Mouse (Mus musculus): ENCODE results near the gene Spag9. TPM values are rescaled to one million over a fixed set of nuclear protein-coding genes. Genes with fewer than 3 reads are reported as not detected.

The Spag9 gene
- polyA plus RNA-seq, 1 experiment from 2014 or later: 63.4 TPM

GRCm38 (mm10) chr11:94143336-94143735, 147.4 kb downstream of the Spag9 start:
- no peak overlapping the region for H3K9ac ChIP-seq (replicated peaks; ENCODE audit: low read depth, low read length)
- no peak overlapping the region for H3K4me3 ChIP-seq (ENCODE audit: low read depth, low read length)
- H3K4me2 ChIP-seq (replicated peaks; ENCODE audit: low read depth, low read length): no peak overlapping the region
- H3K9me3 ChIP-seq (ENCODE audit: control insufficient read depth, low read depth, low read length): no peaks in the 10 kb centered on the region
- ATAC-seq (ENCODE audit: insufficient number of reproducible peaks, insufficient read depth, low FRiP score, low read depth): no peak
- no peak overlapping the region for H3K27ac ChIP-seq (ENCODE audit: low read length)
- 46% methylated on average over 2 of the region's 2 CpGs for WGBS
- H3K4me1 ChIP-seq (ENCODE audit: control insufficient read depth, insufficient read depth, low read length): peaks cover 4% of the 10 kb centered on the region; the same call in 1 of the 2 replicates
- H3K36me3 ChIP-seq (ENCODE audit: control insufficient read depth, insufficient read depth, low read length): no peaks in the 10 kb centered on the region
- no peaks in the 10 kb centered on the region for H3K27me3 ChIP-seq (ENCODE audit: control insufficient read depth, insufficient read depth, low read length)

- ATAC-seq (ENCODE audit: insufficient number of reproducible peaks, insufficient read depth, low FRiP score, low read depth): peak; percentile 77
- WGBS: 52% methylated on average over 11 of the region's 11 CpGs
- peak overlapping the region; percentile 34; the same call in 1 of the 2 replicates for H3K27ac ChIP-seq (ENCODE audit: low read length)
Observed at GRCm38 (mm10) chr11:94144771-94145539, 149.1 kb downstream of the Spag9 start.

GRCm38 (mm10) chr11:94146049-94146605, 150.2 kb downstream of the Spag9 start:
- no peaks in the 10 kb centered on the region for H3K9me3 ChIP-seq (ENCODE audit: control insufficient read depth, low read depth, low read length)
- ATAC-seq (ENCODE audit: insufficient number of reproducible peaks, insufficient read depth, low FRiP score, low read depth): no peak
- H3K4me2 ChIP-seq (replicated peaks; ENCODE audit: low read depth, low read length): no peak overlapping the region
- WGBS: 90% methylated on average over 14 of the region's 14 CpGs
- no peaks in the 10 kb centered on the region for H3K27me3 ChIP-seq (ENCODE audit: control insufficient read depth, insufficient read depth, low read length)
- no peak overlapping the region for H3K4me3 ChIP-seq (ENCODE audit: low read depth, low read length)
- no peak overlapping the region for H3K27ac ChIP-seq (ENCODE audit: low read length)
- no peaks in the 10 kb centered on the region for H3K36me3 ChIP-seq (ENCODE audit: control insufficient read depth, insufficient read depth, low read length)
- no peak overlapping the region for H3K9ac ChIP-seq (replicated peaks; ENCODE audit: low read depth, low read length)
- H3K4me1 ChIP-seq (ENCODE audit: control insufficient read depth, insufficient read depth, low read length): peaks cover 8% of the 10 kb centered on the region; the same call in 1 of the 2 replicates

More at GRCm38 (mm10) chr11:94144771-94145539, 149.1 kb downstream of the Spag9 start:
- H3K9ac ChIP-seq (replicated peaks; ENCODE audit: low read depth, low read length): no peak overlapping the region
- H3K4me1 ChIP-seq (ENCODE audit: control insufficient read depth, insufficient read depth, low read length): no peaks in the 10 kb centered on the region; the same call in 1 of the 2 replicates
- no peaks in the 10 kb centered on the region for H3K36me3 ChIP-seq (ENCODE audit: control insufficient read depth, insufficient read depth, low read length)
- no peak overlapping the region for H3K4me3 ChIP-seq (ENCODE audit: low read depth, low read length)
- no peaks in the 10 kb centered on the region for H3K9me3 ChIP-seq (ENCODE audit: control insufficient read depth, low read depth, low read length)
- no peaks in the 10 kb centered on the region for H3K27me3 ChIP-seq (ENCODE audit: control insufficient read depth, insufficient read depth, low read length)
- H3K4me2 ChIP-seq (replicated peaks; ENCODE audit: low read depth, low read length): no peak overlapping the region

GRCm38 (mm10) chr11:94146733-94147485, 151.0 kb downstream of the Spag9 start:
- whole genome bisulfite sequencing: 77% methylated on average over 11 of the region's 11 CpGs
- Histone ChIP-seq H3K36me3 (ENCODE audit: control insufficient read depth, insufficient read depth, low read length) (no peaks in the 10 kb centered on the region), H3K4me1 (ENCODE audit: control insufficient read depth, insufficient read depth, low read length) (peaks cover 8% of the 10 kb centered on the region; the same call in 1 of the 2 replicates), H3K27me3 (ENCODE audit: control insufficient read depth, insufficient read depth, low read length) (no peaks in the 10 kb centered on the region), H3K27ac (ENCODE audit: low read length) (no peak overlapping the region), H3K9ac (replicated peaks; ENCODE audit: low read depth, low read length) (no peak overlapping the region), H3K4me2 (replicated peaks; ENCODE audit: low read depth, low read length) (no peak overlapping the region), H3K9me3 (ENCODE audit: control insufficient read depth, low read depth, low read length) (no peaks in the 10 kb centered on the region), H3K4me3 (ENCODE audit: low read depth, low read length) (no peak overlapping the region)
- ATAC-seq (ENCODE audit: insufficient number of reproducible peaks, insufficient read depth, low FRiP score, low read depth): no peak

GRCm38 (mm10) chr11:94148105-94148696, 152.3 kb downstream of the Spag9 start:
- WGBS: 59% methylated on average over 12 of the region's 12 CpGs
- no peak overlapping the region for H3K4me3 ChIP-seq (ENCODE audit: low read depth, low read length)
- peaks cover 8% of the 10 kb centered on the region; the same call in 1 of the 2 replicates for H3K4me1 ChIP-seq (ENCODE audit: control insufficient read depth, insufficient read depth, low read length)
- ATAC-seq (ENCODE audit: insufficient number of reproducible peaks, insufficient read depth, low FRiP score, low read depth): no peak
- H3K9me3 ChIP-seq (ENCODE audit: control insufficient read depth, low read depth, low read length): no peaks in the 10 kb centered on the region
- no peaks in the 10 kb centered on the region for H3K27me3 ChIP-seq (ENCODE audit: control insufficient read depth, insufficient read depth, low read length)
- no peaks in the 10 kb centered on the region for H3K36me3 ChIP-seq (ENCODE audit: control insufficient read depth, insufficient read depth, low read length)
- no peak overlapping the region for H3K9ac ChIP-seq (replicated peaks; ENCODE audit: low read depth, low read length)
- H3K27ac ChIP-seq (ENCODE audit: low read length): no peak overlapping the region
- H3K4me2 ChIP-seq (replicated peaks; ENCODE audit: low read depth, low read length): no peak overlapping the region

- Histone ChIP-seq H3K9me3 (ENCODE audit: control insufficient read depth, low read depth, low read length) (no peaks in the 10 kb centered on the region), H3K9ac (replicated peaks; ENCODE audit: low read depth, low read length) (peak overlapping the region; percentile 22), H3K4me3 (ENCODE audit: low read depth, low read length) (peak overlapping the region; percentile 34), H3K27ac (ENCODE audit: low read length) (no peak overlapping the region), H3K27me3 (ENCODE audit: control insufficient read depth, insufficient read depth, low read length) (no peaks in the 10 kb centered on the region), H3K36me3 (ENCODE audit: control insufficient read depth, insufficient read depth, low read length) (no peaks in the 10 kb centered on the region), H3K4me2 (replicated peaks; ENCODE audit: low read depth, low read length) (peak overlapping the region; percentile 76), H3K4me1 (ENCODE audit: control insufficient read depth, insufficient read depth, low read length) (peaks cover 8% of the 10 kb centered on the region; the same call in 1 of the 2 replicates)
- ATAC-seq (ENCODE audit: insufficient number of reproducible peaks, insufficient read depth, low FRiP score, low read depth): no peak
- WGBS: under 1% methylated on average over 46 of the region's 46 CpGs
Observed at GRCm38 (mm10) chr11:94148931-94149491, 153.1 kb downstream of the Spag9 start.

GRCm38 (mm10) chr11:94149509-94150259, 153.8 kb downstream of the Spag9 start:
- Histone ChIP-seq H3K4me2 (replicated peaks; ENCODE audit: low read depth, low read length) (peak overlapping the region; percentile 76), H3K4me1 (ENCODE audit: control insufficient read depth, insufficient read depth, low read length) (peaks cover 8% of the 10 kb centered on the region; the same call in 1 of the 2 replicates), H3K27ac (ENCODE audit: low read length) (no peak overlapping the region), H3K36me3 (ENCODE audit: control insufficient read depth, insufficient read depth, low read length) (no peaks in the 10 kb centered on the region), H3K27me3 (ENCODE audit: control insufficient read depth, insufficient read depth, low read length) (no peaks in the 10 kb centered on the region), H3K9me3 (ENCODE audit: control insufficient read depth, low read depth, low read length) (no peaks in the 10 kb centered on the region), H3K4me3 (ENCODE audit: low read depth, low read length) (peak overlapping the region; percentile 34), H3K9ac (replicated peaks; ENCODE audit: low read depth, low read length) (no peak overlapping the region)
- ATAC-seq (ENCODE audit: insufficient number of reproducible peaks, insufficient read depth, low FRiP score, low read depth): no peak
- 35% methylated on average over 16 of the region's 16 CpGs for WGBS
